In genomic region chr17:66503466-66503865, GRCm38 (mm10) we compare ENCODE assay signal across 13 mouse cellular contexts. TPM values are rescaled to one million over a fixed set of nuclear protein-coding genes. Genes with fewer than 3 reads are reported as not detected.
DNase-seq lines count a peak whose midpoint lies in the region; ATAC-seq lines count a peak whose summit lies in the region.
"Had no signal": no experiment of that assay in that cellular context is flagged by ENCODE, and none has a peak within 500 bp of the region (broad histone marks: within the 10 kb centered on the region; RNA-seq: fewer than 3 reads in every experiment).

No protein-coding gene starts in this region.

- no peaks in the 10 kb centered on the region for H3K27me3 ChIP-seq in forebrain, embryonic 16.5 days (replicated peaks; ENCODE audit: control insufficient read depth, insufficient read depth, low read length)
- H3K27me3 ChIP-seq in forebrain, embryonic 15.5 days = no peaks in the 10 kb centered on the region
- no peaks in the 10 kb centered on the region for H3K27me3 ChIP-seq in hindbrain, embryonic 16.5 days (replicated peaks; ENCODE audit: control insufficient read depth, insufficient read depth, low read length)
- H3K27me3 ChIP-seq in hindbrain, embryonic 12.5 days = no peaks in the 10 kb centered on the region

- ATAC-seq in forebrain, embryonic 16.5 days = peak; percentile 55; the same call in 1 of the 2 replicates
- ATAC-seq in forebrain, embryonic 15.5 days (replicated peaks) = no peak
- ATAC-seq in hindbrain, embryonic 16.5 days = peak; percentile 68; the same call in 1 of the 2 replicates
- ATAC-seq in hindbrain, embryonic 12.5 days (ENCODE audit: low FRiP score) = no peak

- H3K4me3 ChIP-seq in forebrain, embryonic 16.5 days (replicated peaks; ENCODE audit: low read length) = no peak overlapping the region
- H3K4me3 ChIP-seq in forebrain, embryonic 15.5 days = no peak overlapping the region
- no peak overlapping the region for H3K4me3 ChIP-seq in hindbrain, embryonic 16.5 days (ENCODE audit: low read length)
- no peak overlapping the region for H3K4me3 ChIP-seq in hindbrain, embryonic 12.5 days

- no peaks in the 10 kb centered on the region for H3K9me3 ChIP-seq in forebrain, embryonic 16.5 days (ENCODE audit: control insufficient read depth, low read length)
- H3K9me3 ChIP-seq in forebrain, embryonic 15.5 days = no peaks in the 10 kb centered on the region
- no peaks in the 10 kb centered on the region for H3K9me3 ChIP-seq in hindbrain, embryonic 16.5 days (ENCODE audit: control insufficient read depth, low read length)
- no peaks in the 10 kb centered on the region for H3K9me3 ChIP-seq in hindbrain, embryonic 12.5 days (replicated peaks)

- peaks cover 25% of the 10 kb centered on the region for H3K36me3 ChIP-seq in forebrain, embryonic 16.5 days (ENCODE audit: control insufficient read depth, insufficient read depth)
- peaks cover 30% of the 10 kb centered on the region for H3K36me3 ChIP-seq in forebrain, embryonic 15.5 days
- H3K36me3 ChIP-seq in hindbrain, embryonic 16.5 days (ENCODE audit: control insufficient read depth, insufficient read depth, low read length) = peaks cover 24% of the 10 kb centered on the region
- H3K36me3 ChIP-seq in hindbrain, embryonic 12.5 days = peaks cover 48% of the 10 kb centered on the region

- H3K4me2 ChIP-seq in forebrain, embryonic 16.5 days (ENCODE audit: low read length) = no peak overlapping the region
- H3K4me2 ChIP-seq in forebrain, embryonic 15.5 days (replicated peaks) = no peak overlapping the region
- H3K4me2 ChIP-seq in hindbrain, embryonic 16.5 days (ENCODE audit: low read length) = no peak overlapping the region
- H3K4me2 ChIP-seq in hindbrain, embryonic 12.5 days (replicated peaks) = no peak overlapping the region
- H3K4me2 ChIP-seq: midbrain, embryonic 11.5 days had no signal

- no peak overlapping the region for H3K9ac ChIP-seq in forebrain, embryonic 16.5 days (replicated peaks; ENCODE audit: low read depth, low read length)
- no peak overlapping the region for H3K9ac ChIP-seq in forebrain, embryonic 15.5 days (replicated peaks)
- no peak overlapping the region for H3K9ac ChIP-seq in hindbrain, embryonic 16.5 days (ENCODE audit: low read depth, low read length)
- H3K9ac ChIP-seq in hindbrain, embryonic 12.5 days = no peak overlapping the region

- peak; percentile 61 for DNase-seq in brain, adult 2 months (ENCODE audit: low read depth, low spot score)
- DNase-seq in cerebellum, postnatal 25 days = peak; percentile 50 to 71
- DNase-seq in Muller cell, postnatal 12 days (ENCODE audit: inconsistent ontology term) = no peak
- DNase-seq in adrenal gland, adult 2 months = no peak
- DNase-seq: lung, adult 2 months; right cerebral cortex, postnatal 4 days; thymus, postnatal 4 days had no signal

- WGBS in forebrain, embryonic 16.5 days = 69% methylated on average over 9 of the region's 9 CpGs
- 62% methylated on average over 9 of the region's 9 CpGs for WGBS in forebrain, embryonic 15.5 days
- 62% methylated on average over 9 of the region's 9 CpGs for WGBS in hindbrain, embryonic 16.5 days
- WGBS in hindbrain, embryonic 12.5 days = 85% methylated on average over 9 of the region's 9 CpGs

- peaks cover 6% of the 10 kb centered on the region for H3K4me1 ChIP-seq in forebrain, embryonic 16.5 days (replicated peaks; ENCODE audit: control insufficient read depth, insufficient read depth, low read length)
- H3K4me1 ChIP-seq in forebrain, embryonic 15.5 days = peaks cover 6% of the 10 kb centered on the region; the same call in 1 of the 2 replicates
- H3K4me1 ChIP-seq in hindbrain, embryonic 16.5 days (ENCODE audit: control insufficient read depth, insufficient read depth, low read depth, low read length) = no peaks in the 10 kb centered on the region; the same call in 1 of the 2 replicates
- H3K4me1 ChIP-seq in hindbrain, embryonic 12.5 days = no peaks in the 10 kb centered on the region

- H3K27ac ChIP-seq in forebrain, embryonic 16.5 days (ENCODE audit: low read length) = no peak overlapping the region
- no peak overlapping the region for H3K27ac ChIP-seq in forebrain, embryonic 15.5 days (replicated peaks)
- no peak overlapping the region for H3K27ac ChIP-seq in hindbrain, embryonic 16.5 days (ENCODE audit: low read depth, low read length)
- no peak overlapping the region for H3K27ac ChIP-seq in hindbrain, embryonic 12.5 days

RNA-seq across cellular contexts. Expression of gene Rab12, which starts 16.1 kb away (rescaled TPM):
- 73.6 and 76.1 TPM in 2 replicates for polyA plus RNA-seq in forebrain, embryonic 16.5 days (2015; fragmentation: Nextera tagmentation; extraction: Ambion mirVana)
- 71.7 and 77.0 TPM in 2 replicates for polyA plus RNA-seq in forebrain, embryonic 15.5 days (2015; fragmentation: Nextera tagmentation; extraction: Ambion mirVana)
- 23.8 and 69.7 TPM in 2 replicates for polyA plus RNA-seq in hindbrain, embryonic 16.5 days (2015; fragmentation: Nextera tagmentation; extraction: Ambion mirVana)
- 59.8 and 61.0 TPM in 2 replicates for polyA plus RNA-seq in hindbrain, embryonic 12.5 days (2016; fragmentation: Nextera tagmentation; extraction: Ambion mirVana)
- 10 to 100 TPM; 89.6 to 95.0 TPM for total RNA-seq in adrenal gland, adult 2 months (2021)
- 40.4 and 42.8 TPM in 2 replicates for polyA plus RNA-seq in adrenal gland, adult 2 months (2012; rRNA removed)

RNA-seq across cellular contexts. Expression of gene Mtcl1, which starts 53.9 kb away (rescaled TPM):
- 33.1 and 44.3 TPM in 2 replicates for polyA plus RNA-seq in forebrain, embryonic 16.5 days (2015; fragmentation: Nextera tagmentation; extraction: Ambion mirVana)
- polyA plus RNA-seq in forebrain, embryonic 15.5 days (2015; fragmentation: Nextera tagmentation; extraction: Ambion mirVana) = 33.5 and 35.5 TPM in 2 replicates
- polyA plus RNA-seq in hindbrain, embryonic 16.5 days (2015; fragmentation: Nextera tagmentation; extraction: Ambion mirVana) = 28.0 and 33.2 TPM in 2 replicates
- 60.3 and 60.4 TPM in 2 replicates for polyA plus RNA-seq in hindbrain, embryonic 12.5 days (2016; fragmentation: Nextera tagmentation; extraction: Ambion mirVana)
- 10 to 100 TPM in 1 of 2 experiments, 1 to 10 TPM in 1; 6.5 to 10.4 TPM for total RNA-seq in adrenal gland, adult 2 months (2021)
- polyA plus RNA-seq in adrenal gland, adult 2 months (2012; rRNA removed) = 3.5 and 5.0 TPM in 2 replicates
- total RNA-seq: neutrophil, adult 5-6 weeks had no signal

Comparison
In these comparisons a context has a peak if more than half of its experiments do, and no peak if none do; other contexts are left out.
1. ATAC-seq: peak in forebrain, embryonic 16.5 days (single experiment) and hindbrain, embryonic 16.5 days (single experiment); none in forebrain, embryonic 15.5 days (single experiment) and hindbrain, embryonic 12.5 days (single experiment).
2. DNase-seq: peak in brain, adult 2 months (single experiment) and cerebellum, postnatal 25 days (2 of 2); none in Muller cell, postnatal 12 days (single experiment) and adrenal gland, adult 2 months (single experiment).